ENCODE assay signal across 18 mouse cellular contexts in genomic region chr6:147753828-147754227, GRCm38 (mm10).
"Had no signal": no experiment of that assay in that cellular context is flagged by ENCODE, and none has a peak within 500 bp of the region (broad histone marks: within the 10 kb centered on the region; RNA-seq: fewer than 3 reads in every experiment).

No protein-coding gene starts in this region.

- H3K4me3 ChIP-seq: midbrain, embryonic 10.5 days; midbrain, embryonic 12.5 days; myocyte; neural tube, embryonic 13.5 days; neural tube, embryonic 15.5 days had no signal

- H3K9ac ChIP-seq: lung, embryonic 14.5 days; midbrain, embryonic 12.5 days; neural tube, embryonic 13.5 days; neural tube, embryonic 15.5 days had no signal

- H3K4me1 ChIP-seq: midbrain, embryonic 10.5 days; midbrain, embryonic 12.5 days; neural tube, embryonic 13.5 days; neural tube, embryonic 15.5 days had no signal

- H3K27ac ChIP-seq: midbrain, embryonic 10.5 days; midbrain, embryonic 12.5 days; neural tube, embryonic 13.5 days; neural tube, embryonic 15.5 days had no signal

- H3K36me3 ChIP-seq: midbrain, embryonic 10.5 days; midbrain, embryonic 12.5 days; neural tube, embryonic 13.5 days; neural tube, embryonic 15.5 days had no signal

- H3K9me3 ChIP-seq: midbrain, embryonic 10.5 days; midbrain, embryonic 12.5 days; neural tube, embryonic 13.5 days; neural tube, embryonic 15.5 days had no signal

- ATAC-seq: midbrain, embryonic 16.5 days had no signal

- H3K27me3 ChIP-seq: midbrain, embryonic 12.5 days; neural tube, embryonic 13.5 days; neural tube, embryonic 15.5 days had no signal

- DNase-seq: lung, embryonic 14.5 days; lung, postnatal 10 days; lung, postnatal 4 days; midbrain, embryonic 14.5 days; retina, postnatal 1 day; right cerebral cortex, adult 18-20 months; right cerebral cortex, postnatal 25 days; right cerebral cortex, postnatal 4 days; spleen, adult 18-20 months; thymus, adult 18-20 months; thymus, postnatal 14 days; thymus, postnatal 36 days had no signal

- H3K4me2 ChIP-seq: lung, embryonic 14.5 days; midbrain, embryonic 12.5 days; neural tube, embryonic 13.5 days; neural tube, embryonic 15.5 days had no signal
